Comparison of ENCODE assay signal across 10 mouse cellular contexts in the genomic region with DNA sequence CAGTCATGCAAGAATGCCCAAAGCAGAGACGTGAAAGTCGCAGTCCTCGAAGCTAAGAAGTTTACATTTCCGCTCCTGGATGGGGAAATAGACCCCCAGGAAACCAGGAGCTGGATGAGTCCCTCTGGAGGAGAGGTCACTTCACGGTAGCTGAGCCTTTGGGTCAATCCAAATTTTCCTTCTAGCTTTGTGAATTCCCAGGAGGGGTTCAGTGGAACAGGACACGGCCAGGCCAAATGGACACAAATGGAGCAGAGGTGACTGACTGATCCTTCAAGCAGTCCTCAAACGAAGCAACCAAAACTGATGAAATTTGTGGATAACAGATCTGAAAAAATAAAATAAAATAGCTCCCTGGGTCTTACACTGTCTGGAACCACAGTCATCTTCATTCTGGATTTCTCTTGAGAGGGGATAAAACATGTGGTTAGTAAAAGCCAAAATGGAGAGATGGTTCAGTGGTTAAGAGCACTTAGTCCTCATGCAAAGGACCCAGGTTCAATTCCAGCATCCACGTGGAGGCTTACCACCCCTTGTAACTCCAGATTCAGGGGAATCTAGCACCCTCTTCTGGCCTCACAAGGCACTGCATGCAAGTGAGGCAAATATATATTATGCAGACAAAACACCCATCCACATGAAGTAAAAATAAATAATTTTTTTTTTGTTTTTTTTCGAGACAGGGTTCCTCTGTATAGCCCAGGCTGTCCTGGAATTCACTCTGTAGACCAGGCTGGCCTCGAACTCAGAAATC. TPM values are rescaled to one million over a fixed set of nuclear protein-coding genes. Genes with fewer than 3 reads are reported as not detected.
DNase-seq lines count a peak whose midpoint lies in the region; ATAC-seq and TF ChIP-seq lines count a peak whose summit lies in the region.
"Had no signal": no experiment of that assay in that cellular context is flagged by ENCODE, and none has a peak within 500 bp of the region (broad histone marks: within the 10 kb centered on the region; RNA-seq: fewer than 3 reads in every experiment).

No protein-coding gene starts in this region.

- intact Hi-C loops in heart, adult 2 months (cut with DNase I), result no loop called here

- H3K4me2 ChIP-seq in heart, embryonic 12.5 days, result no peak overlapping the region
- H3K4me2 ChIP-seq: embryonic facial prominence, embryonic 12.5 days; limb, embryonic 13.5 days had no signal

- no peaks in the 10 kb centered on the region; the same call in 1 of the 2 replicates for H3K36me3 ChIP-seq in heart, adult 2 months (ENCODE audit: control insufficient read depth, insufficient read depth, low read length)
- H3K36me3 ChIP-seq in heart, embryonic 12.5 days, result no peaks in the 10 kb centered on the region
- H3K36me3 ChIP-seq in C2C12 (ENCODE audit: control insufficient read depth, insufficient read depth), result no peaks in the 10 kb centered on the region
- H3K36me3 ChIP-seq: embryonic facial prominence, embryonic 12.5 days; limb, embryonic 13.5 days had no signal

- no peak overlapping the region for H3K4me3 ChIP-seq in heart, adult 2 months
- H3K4me3 ChIP-seq in heart, embryonic 12.5 days, result no peak overlapping the region
- H3K4me3 ChIP-seq in C2C12 (ENCODE audit: insufficient read depth, poor library complexity, severe bottlenecking), result no peak overlapping the region
- H3K4me3 ChIP-seq: embryonic facial prominence, embryonic 12.5 days; limb, embryonic 13.5 days had no signal

- peaks cover 7% of the 10 kb centered on the region for H3K4me1 ChIP-seq in heart, adult 2 months (ENCODE audit: control insufficient read depth, insufficient read depth, low read length)
- peaks cover 21% of the 10 kb centered on the region for H3K4me1 ChIP-seq in heart, embryonic 12.5 days (replicated peaks)

- no peaks in the 10 kb centered on the region for H3K79me2 ChIP-seq in heart, adult 2 months (replicated peaks; ENCODE audit: control insufficient read depth, insufficient read depth, low read length)
- no peaks in the 10 kb centered on the region for H3K79me2 ChIP-seq in C2C12 (ENCODE audit: control insufficient read depth, insufficient read depth)

- TF ChIP-seq EP300 in heart, adult 2 months (IDR thresholded peaks at IDR 0.05; ENCODE audit: insufficient read depth, low read depth, low read length), result no peak

- H3K9ac ChIP-seq in heart, adult 2 months (ENCODE audit: low read depth, low read length), result no peak overlapping the region
- H3K9ac ChIP-seq in heart, embryonic 12.5 days, result no peak overlapping the region
- H3K9ac ChIP-seq: embryonic facial prominence, embryonic 12.5 days; limb, embryonic 13.5 days had no signal

- peak; percentile 78 for TF ChIP-seq CTCF in heart, adult 2 months (IDR thresholded peaks at IDR 0.05)
- TF ChIP-seq CTCF in C2C12 (IDR thresholded peaks at IDR 0.05; ENCODE audit: control insufficient read depth, insufficient read depth, insufficient read length), result peak; percentile 36

- DNase-seq in heart, adult 2 months, result peak in 1 of 2 experiments; percentile 49
- peak; percentile 70 for DNase-seq in adipocyte (ENCODE audit: low spot score)
- DNase-seq in kidney, postnatal 14 days, result peak; percentile 53
- peak; percentile 24 for DNase-seq in spleen, adult 12 weeks (ENCODE audit: low spot score)
- DNase-seq in right cerebral cortex, postnatal 36 days (ENCODE audit: low spot score in 2 of 2), result no peak
- no peak for DNase-seq in layer of hippocampus, adult 8-10 months (ENCODE audit: low spot score in 2 of 2)

- 65% methylated on average over 10 of the region's 10 CpGs for WGBS in heart, adult 2 months
- WGBS in heart, embryonic 12.5 days, result 69% methylated on average over 10 of the region's 10 CpGs

- H3K27ac ChIP-seq in heart, adult 2 months, result peak overlapping the region; percentile 92
- no peak overlapping the region for H3K27ac ChIP-seq in heart, embryonic 12.5 days (ENCODE audit: poor library complexity, severe bottlenecking)
- H3K27ac ChIP-seq: embryonic facial prominence, embryonic 12.5 days; limb, embryonic 13.5 days had no signal

- H3ac ChIP-seq in C2C12 (ENCODE audit: control insufficient read depth, insufficient read length, low read depth), result no peak overlapping the region

- ATAC-seq in heart, embryonic 12.5 days (ENCODE audit: insufficient number of reproducible peaks, low FRiP score), result no peak

- H3K9me3 ChIP-seq in heart, embryonic 12.5 days (replicated peaks), result no peaks in the 10 kb centered on the region
- H3K9me3 ChIP-seq: embryonic facial prominence, embryonic 12.5 days; limb, embryonic 13.5 days had no signal

- H3K79me3 ChIP-seq in C2C12 (ENCODE audit: low read depth), result no peaks in the 10 kb centered on the region

- no peaks in the 10 kb centered on the region for H3K27me3 ChIP-seq in heart, adult 2 months (ENCODE audit: control insufficient read depth, insufficient read depth, low read length)
- no peaks in the 10 kb centered on the region for H3K27me3 ChIP-seq in heart, embryonic 12.5 days (replicated peaks)
- H3K27me3 ChIP-seq in C2C12 (ENCODE audit: control insufficient read depth, insufficient read depth, insufficient read length), result no peaks in the 10 kb centered on the region
- H3K27me3 ChIP-seq: embryonic facial prominence, embryonic 12.5 days; limb, embryonic 13.5 days had no signal

- TF ChIP-seq POLR2A in heart, adult 2 months (IDR thresholded peaks at IDR 0.05; ENCODE audit: insufficient read depth, low read depth, low read length), result no peak

TF ChIP-seq in C2C12, 6 proteins besides CTCF, POLR2A, EP300 and RAD21:
- TF ChIP-seq MYOG (IDR thresholded peaks at IDR 0.05; ENCODE audit: control insufficient read depth, extremely low read depth, insufficient read length), result no peak
- TF ChIP-seq USF1 (IDR thresholded peaks at IDR 0.05; ENCODE audit: low read depth), result no peak
- TF ChIP-seq MAX (IDR thresholded peaks at IDR 0.05), result no peak
- no peak for TF ChIP-seq MYOD1 (IDR thresholded peaks at IDR 0.05; ENCODE audit: control insufficient read depth, insufficient read length, low read depth)
- no peak for TF ChIP-seq FOSL1 (IDR thresholded peaks at IDR 0.05; ENCODE audit: insufficient read depth, low read length, poor library complexity, severe bottlenecking)
- no peak for TF ChIP-seq CEBPB (IDR thresholded peaks at IDR 0.05; ENCODE audit: low read depth)

RNA-seq across cellular contexts. Expression of gene Nicn1, which starts 11.4 kb away (rescaled TPM):
- 10 to 100 TPM; 21.0 to 21.5 TPM for total RNA-seq in heart, adult 2 months (2021)
- polyA plus RNA-seq in heart, adult 2 months (2012; rRNA removed), result 24.1 and 37.1 TPM in 2 replicates
- polyA plus RNA-seq in heart, embryonic 12.5 days (2016; fragmentation: Nextera tagmentation; extraction: Ambion mirVana), result 22.5 and 22.6 TPM in 2 replicates
- polyA plus RNA-seq in C2C12 (2012; fragmentation: generic; extraction: Trizol), result 24.6 TPM
- total RNA-seq in layer of hippocampus, adult 8-10 months (2022), result 100 to 1,000 TPM; 106 to 131 (median 116) TPM

RNA-seq across cellular contexts. Expression of gene Dag1, which starts 15.1 kb away (rescaled TPM):
- total RNA-seq in heart, adult 2 months (2021), result 100 to 1,000 TPM; 305 to 347 TPM
- 124 and 157 TPM in 2 replicates for polyA plus RNA-seq in heart, adult 2 months (2012; rRNA removed)
- polyA plus RNA-seq in heart, embryonic 12.5 days (2016; fragmentation: Nextera tagmentation; extraction: Ambion mirVana), result 188 and 200 TPM in 2 replicates
- 42.3 TPM for polyA plus RNA-seq in C2C12 (2012; fragmentation: generic; extraction: Trizol)
- total RNA-seq in layer of hippocampus, adult 8-10 months (2022), result 10 to 100 TPM; 70.4 to 75.9 (median 73.9) TPM

RNA-seq across cellular contexts. Expression of gene Amt, which starts 17.8 kb away (rescaled TPM):
- total RNA-seq in heart, adult 2 months (2021), result 1 to 10 TPM; 4.0 to 4.6 TPM
- 4.8 and 9.2 TPM in 2 replicates for polyA plus RNA-seq in heart, adult 2 months (2012; rRNA removed)
- 11.7 and 13.3 TPM in 2 replicates for polyA plus RNA-seq in heart, embryonic 12.5 days (2016; fragmentation: Nextera tagmentation; extraction: Ambion mirVana)
- polyA plus RNA-seq in C2C12 (2012; fragmentation: generic; extraction: Trizol), result 0.71 TPM
- total RNA-seq in layer of hippocampus, adult 8-10 months (2022), result 10 to 100 TPM; 30.1 to 37.2 (median 34.8) TPM

RNA-seq across cellular contexts. Expression of gene Rhoa, which starts 27.1 kb away (rescaled TPM):
- 100 to 1,000 TPM; 216 to 234 TPM for total RNA-seq in heart, adult 2 months (2021)
- polyA plus RNA-seq in heart, adult 2 months (2012; rRNA removed), result 110 and 266 TPM in 2 replicates
- polyA plus RNA-seq in heart, embryonic 12.5 days (2016; fragmentation: Nextera tagmentation; extraction: Ambion mirVana), result 348 and 367 TPM in 2 replicates
- polyA plus RNA-seq in C2C12 (2012; fragmentation: generic; extraction: Trizol), result 300 TPM
- total RNA-seq in layer of hippocampus, adult 8-10 months (2022), result 100 to 1,000 TPM; 157 to 186 (median 166) TPM

RNA-seq across cellular contexts. Expression of gene Tcta, which starts 27.1 kb away (rescaled TPM):
- 10 to 100 TPM; 50.5 to 52.8 TPM for total RNA-seq in heart, adult 2 months (2021)
- 64.8 and 82.4 TPM in 2 replicates for polyA plus RNA-seq in heart, adult 2 months (2012; rRNA removed)
- 31.2 and 35.3 TPM in 2 replicates for polyA plus RNA-seq in heart, embryonic 12.5 days (2016; fragmentation: Nextera tagmentation; extraction: Ambion mirVana)
- 13.7 TPM for polyA plus RNA-seq in C2C12 (2012; fragmentation: generic; extraction: Trizol)
- total RNA-seq in layer of hippocampus, adult 8-10 months (2022), result 10 to 100 TPM; 31.7 to 39.2 (median 36.8) TPM

Comparison
In these comparisons a context has a peak if more than half of its experiments do, and no peak if none do; other contexts are left out.
1. DNase-seq: peak in adipocyte (single experiment), kidney, postnatal 14 days (single experiment) and spleen, adult 12 weeks (single experiment); none in right cerebral cortex, postnatal 36 days (0 of 2) and layer of hippocampus, adult 8-10 months (0 of 2).